Mouse (Mus musculus): Measurements from ENCODE around the gene Gng4. TPM values are rescaled to one million over a fixed set of nuclear protein-coding genes. Genes with fewer than 3 reads are reported as not detected.
A peak's percentile ranks its signal among the peaks of the same experiment; 100 is the strongest.
"Not testable (repeated sequence)": the region's sequence is repeated elsewhere in the genome, so short reads cannot be mapped to it uniquely, and the experiment has no call there.

Gng4 gene
- 100 to 1,000 TPM; 143 to 150 TPM for total RNA-seq (2021)

DNA sequence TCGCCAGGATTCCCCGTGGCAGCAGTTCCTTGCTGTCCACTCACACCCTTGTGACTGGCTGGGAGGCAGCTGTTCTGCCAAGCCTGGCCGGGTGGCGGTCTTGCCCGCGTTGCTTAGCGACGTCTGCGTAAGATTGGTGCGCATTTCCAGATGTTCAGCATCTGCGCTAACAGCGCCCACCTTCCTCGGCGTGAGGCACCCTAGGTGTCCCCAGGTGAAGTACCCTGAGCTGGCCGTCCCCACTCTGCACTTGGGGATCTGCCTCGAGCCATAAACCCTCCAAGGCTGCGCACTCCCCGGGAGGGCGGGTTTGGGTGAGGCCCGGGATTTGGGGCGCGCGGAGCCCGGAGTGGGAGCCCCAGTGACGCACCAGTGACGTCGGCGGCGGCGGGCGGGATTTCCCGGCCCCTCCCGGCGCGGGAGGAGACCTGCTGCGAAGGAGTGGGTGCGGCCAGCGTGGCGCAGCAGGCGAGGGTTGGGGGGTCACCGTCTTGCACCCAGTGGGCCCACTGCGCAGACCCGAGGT is at the start of gene Gng4:
TSS of gene Gng4 (plus strand) at position 166 of the 526 bp plus-strand sequence.
- intact Hi-C loops (cut with DNase I): no loop called here
- peak; percentile 69 to 86 for DNase-seq (ENCODE audit: extremely low spot score in 1 of 2, low spot score in 2 of 2)

DNA sequence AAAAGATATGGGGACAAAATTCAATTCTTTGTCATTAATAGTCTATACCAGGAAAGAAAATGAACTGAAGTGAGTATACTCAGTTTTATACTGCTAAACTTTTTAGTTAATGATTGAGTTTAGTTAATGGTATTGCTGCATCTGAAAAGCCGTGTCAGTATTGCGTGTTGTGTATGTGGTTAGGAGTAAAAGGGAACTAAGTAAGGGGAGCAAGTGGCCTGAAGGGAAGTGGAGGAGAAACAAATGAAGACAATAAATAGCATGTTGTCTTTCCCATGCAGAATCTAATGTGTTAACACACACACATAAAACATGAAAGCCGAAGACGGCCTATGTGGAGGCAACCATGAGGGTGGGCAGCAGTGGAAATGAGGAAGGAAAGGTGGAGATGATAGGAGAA is 44.6 kb upstream of the Gng4 start:
- DNase-seq (ENCODE audit: extremely low spot score in 1 of 2, low spot score in 2 of 2): no peak
- intact Hi-C loops (cut with DNase I): no loop called here

DNA sequence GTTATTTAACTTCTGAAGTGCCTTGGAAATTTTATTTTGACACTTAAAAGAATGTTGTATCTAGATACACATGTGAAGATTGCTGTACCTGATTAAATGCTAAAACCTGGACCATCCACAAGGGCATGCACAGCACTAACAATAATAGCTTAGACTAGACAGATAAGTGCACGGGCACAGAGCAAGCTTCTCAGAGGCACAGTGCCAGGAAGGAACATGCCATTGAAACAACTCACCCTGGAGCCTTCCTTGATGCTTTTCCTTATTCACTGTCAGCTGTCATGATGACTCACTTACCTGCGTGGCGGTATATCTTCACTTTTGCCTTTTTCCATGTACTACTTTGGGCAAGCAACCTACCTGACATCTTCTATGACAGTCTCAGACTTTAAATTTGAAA is 37.9 kb upstream of the Gng4 start:
- intact Hi-C loops (cut with DNase I): no loop called here
- DNase-seq (ENCODE audit: extremely low spot score in 1 of 2, low spot score in 2 of 2): no peak

DNA sequence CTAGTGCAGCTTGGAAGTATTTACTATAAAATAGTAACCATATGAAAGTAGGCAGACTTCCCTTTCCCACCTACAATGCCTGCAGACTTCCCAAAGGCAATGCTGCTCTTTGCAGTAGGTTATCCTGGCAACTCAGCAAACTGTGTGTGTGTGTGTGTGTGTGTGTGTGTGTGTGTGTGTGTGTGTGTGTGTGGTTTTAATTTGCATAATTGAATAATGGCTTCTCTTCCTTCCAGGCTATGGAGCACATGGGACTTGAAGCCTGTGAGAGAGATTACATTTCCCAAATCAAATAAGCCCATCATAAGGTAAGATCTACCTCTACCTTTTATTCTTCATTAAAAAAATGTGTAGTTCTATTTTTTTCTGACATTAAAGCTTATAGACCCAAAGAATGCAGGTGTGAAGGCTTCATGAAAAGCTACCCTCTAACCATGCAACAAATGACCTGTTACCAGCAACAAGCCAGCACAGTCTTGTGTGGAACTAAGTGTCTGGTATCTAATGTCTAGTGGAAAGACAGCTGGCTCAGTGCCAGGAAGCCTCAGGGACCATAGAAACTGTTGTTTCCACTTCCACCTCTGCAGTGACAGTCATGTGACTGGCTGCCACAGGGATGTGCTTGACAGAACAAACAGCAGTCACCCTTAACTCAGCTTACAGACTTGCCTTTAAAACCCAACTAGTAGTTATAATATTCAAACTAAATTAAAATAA is 7.9 kb upstream of the Gng4 start:
- DNase-seq (ENCODE audit: extremely low spot score in 1 of 2, low spot score in 2 of 2): peak in 1 of 2 experiments; percentile 63
- intact Hi-C loops (cut with DNase I): no loop called here

DNA sequence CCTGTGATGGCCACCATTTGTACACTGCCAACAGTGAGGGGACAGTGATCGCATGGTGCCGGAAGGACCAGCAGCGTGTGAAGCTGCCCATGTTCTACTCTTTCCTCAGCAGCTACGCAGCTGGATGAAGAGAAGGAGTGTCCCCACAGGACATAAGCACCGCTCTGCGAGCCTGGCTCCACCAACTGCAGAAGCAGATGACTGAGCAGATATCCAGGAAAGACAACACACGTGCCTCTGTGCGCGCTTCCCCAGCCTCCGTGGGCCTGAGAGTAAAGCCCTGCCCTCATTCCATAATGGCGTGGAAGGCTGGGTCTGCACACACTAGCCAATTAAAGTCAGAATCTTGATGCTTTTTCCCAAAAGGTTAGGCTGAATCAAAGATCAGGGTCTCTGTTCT is 6.8 kb upstream of the Gng4 start:
- DNase-seq (ENCODE audit: extremely low spot score in 1 of 2, low spot score in 2 of 2): no peak
- intact Hi-C loops (cut with DNase I): no loop called here

DNA sequence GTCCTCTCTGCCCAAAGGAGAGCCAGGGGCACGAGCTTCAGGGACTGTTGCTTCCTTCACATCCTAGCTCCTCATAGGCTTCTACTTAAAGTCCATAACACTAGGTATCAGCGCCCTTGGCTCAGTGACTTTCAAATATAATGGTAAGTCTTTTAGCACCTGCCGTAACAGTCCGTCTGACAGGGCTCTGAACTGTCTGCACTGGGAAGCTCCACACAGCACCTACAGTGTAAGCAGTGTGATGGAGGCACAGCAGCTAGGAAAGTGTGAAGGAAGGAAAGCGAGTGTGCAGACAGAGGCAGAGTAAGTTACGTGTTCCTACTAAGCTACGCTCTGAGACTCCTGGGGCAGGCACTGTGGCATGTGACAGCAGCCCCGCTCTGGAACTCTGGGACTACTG is 6.2 kb upstream of the Gng4 start:
- intact Hi-C loops (cut with DNase I): no loop called here
- DNase-seq (ENCODE audit: extremely low spot score in 1 of 2, low spot score in 2 of 2): no peak

DNA sequence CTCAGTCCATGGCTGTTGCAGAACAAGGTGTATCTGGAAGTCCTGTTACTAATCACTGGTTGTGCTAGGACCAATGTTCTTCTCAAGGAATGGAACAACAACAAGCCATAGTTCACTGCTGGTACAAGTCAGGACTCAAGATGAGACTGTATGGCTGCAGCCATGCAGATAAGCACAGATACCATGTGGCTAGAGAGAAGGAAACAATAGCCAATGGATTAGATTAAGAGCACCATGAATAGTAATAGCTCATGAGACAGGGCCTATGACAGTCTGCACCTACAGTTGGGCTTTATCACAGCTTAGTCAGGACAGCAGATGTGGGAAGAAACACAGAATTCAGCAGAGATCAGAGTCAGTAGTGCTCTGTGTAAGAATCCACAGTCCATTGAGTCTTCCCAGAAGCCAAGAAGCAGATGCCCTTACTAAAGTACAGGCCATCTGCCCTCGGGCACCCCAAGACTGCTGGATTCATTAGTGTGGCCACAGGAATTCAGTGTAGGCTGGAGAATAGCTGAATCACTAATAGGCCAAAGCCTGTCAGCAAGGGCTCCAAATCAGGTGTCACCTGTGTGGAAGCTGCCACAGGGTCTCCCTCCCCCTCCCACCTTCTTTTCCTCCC is 4.9 kb upstream of the Gng4 start:
- intact Hi-C loops (cut with DNase I): no loop called here
- DNase-seq (ENCODE audit: extremely low spot score in 1 of 2, low spot score in 2 of 2): no peak

DNA sequence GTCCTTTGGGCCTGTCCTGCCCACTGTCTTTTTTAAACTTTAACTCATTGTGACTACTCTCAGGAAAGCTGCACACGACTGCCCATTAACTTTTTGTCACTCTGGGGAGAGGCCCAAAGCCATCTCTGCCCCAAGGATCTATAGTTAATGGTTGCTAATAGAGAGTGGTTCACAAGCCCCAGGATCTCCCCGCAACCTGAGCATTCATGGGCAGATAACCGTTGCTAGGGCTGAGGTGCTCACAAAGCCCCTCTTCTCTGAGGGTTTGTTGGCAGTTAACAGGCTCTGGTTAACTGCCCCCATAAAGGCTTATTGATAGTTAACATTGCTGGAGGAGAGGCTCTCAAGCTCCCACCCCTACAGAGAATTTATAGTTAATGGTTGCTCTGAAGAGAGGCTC is 3.6 kb upstream of the Gng4 start:
- no peak for DNase-seq (ENCODE audit: extremely low spot score in 1 of 2, low spot score in 2 of 2)
- intact Hi-C loops (cut with DNase I): no loop called here

DNA sequence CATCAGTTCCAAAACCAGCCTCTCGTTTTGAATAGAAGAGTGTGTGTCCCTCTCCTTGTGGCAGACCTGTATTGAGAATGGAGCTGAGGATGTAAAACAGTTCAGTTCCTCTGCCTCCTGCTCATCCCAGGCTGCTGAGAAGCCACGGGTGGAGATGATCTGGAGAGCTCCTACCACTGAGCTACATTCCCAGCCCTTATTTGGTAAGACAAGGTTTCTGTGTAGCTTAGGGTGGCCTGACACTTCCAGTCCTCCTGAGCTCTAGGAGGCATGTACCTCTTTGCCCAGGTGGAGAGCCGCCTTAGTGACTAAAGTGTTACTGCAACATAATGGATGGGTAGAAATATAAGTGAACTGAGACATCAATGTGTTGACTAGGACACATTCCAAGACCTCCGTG is 2.8 kb upstream of the Gng4 start:
- intact Hi-C loops (cut with DNase I): no loop called here

DNA sequence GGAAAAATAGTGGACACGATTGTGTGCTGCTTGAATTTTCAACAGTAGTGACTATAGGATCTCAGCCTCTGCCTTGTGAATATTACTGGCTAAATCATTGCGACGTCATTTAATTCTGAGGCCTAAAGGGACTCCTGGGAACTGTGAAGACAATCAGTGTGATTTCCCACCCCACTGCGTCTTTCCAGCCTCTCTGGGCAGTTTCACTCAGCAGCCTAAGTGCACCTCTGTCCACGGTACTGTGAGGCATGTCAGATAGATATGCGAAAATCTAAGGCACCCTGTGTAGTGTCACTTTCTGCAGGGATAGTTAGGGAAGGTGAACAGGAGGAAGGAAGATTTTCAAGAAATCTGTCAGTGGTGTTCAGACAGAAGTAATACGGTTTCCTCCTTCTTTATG is 563 bp upstream of the Gng4 start:
- DNase-seq (ENCODE audit: extremely low spot score in 1 of 2, low spot score in 2 of 2): no peak
- intact Hi-C loops (cut with DNase I): no loop called here

More for the DNA sequence above, 2.8 kb upstream of the Gng4 start:
- DNase-seq (ENCODE audit: extremely low spot score in 1 of 2, low spot score in 2 of 2): no peak

DNA sequence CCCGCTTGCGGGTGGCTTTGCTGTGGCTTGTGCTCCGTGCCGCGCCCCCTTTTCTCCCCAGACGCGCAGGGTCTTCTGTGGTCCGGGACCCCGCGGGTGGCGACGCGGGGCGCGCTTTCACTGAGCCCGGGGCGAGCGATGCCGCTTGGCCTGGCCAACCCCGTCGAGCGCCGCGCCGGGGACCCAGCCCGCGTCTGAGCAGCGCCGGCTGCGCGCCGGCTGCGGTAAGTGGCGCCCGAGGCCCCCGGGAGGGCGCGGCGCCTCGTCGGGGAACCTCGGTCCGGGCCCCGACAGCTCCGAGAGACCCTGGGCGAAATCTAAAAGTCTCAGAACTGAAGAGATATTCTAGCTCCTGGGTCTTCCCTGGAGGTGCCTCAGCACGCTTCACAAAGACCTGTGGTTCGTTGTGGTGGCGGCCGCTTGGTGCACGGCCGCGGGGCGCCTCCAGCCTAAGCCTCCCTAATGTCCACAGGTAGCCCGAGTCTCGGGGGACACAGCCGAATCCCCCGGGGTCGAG is 619 bp downstream of the Gng4 start:
- peak in 1 of 2 experiments; percentile 28 for DNase-seq (ENCODE audit: extremely low spot score in 1 of 2, low spot score in 2 of 2)

DNA sequence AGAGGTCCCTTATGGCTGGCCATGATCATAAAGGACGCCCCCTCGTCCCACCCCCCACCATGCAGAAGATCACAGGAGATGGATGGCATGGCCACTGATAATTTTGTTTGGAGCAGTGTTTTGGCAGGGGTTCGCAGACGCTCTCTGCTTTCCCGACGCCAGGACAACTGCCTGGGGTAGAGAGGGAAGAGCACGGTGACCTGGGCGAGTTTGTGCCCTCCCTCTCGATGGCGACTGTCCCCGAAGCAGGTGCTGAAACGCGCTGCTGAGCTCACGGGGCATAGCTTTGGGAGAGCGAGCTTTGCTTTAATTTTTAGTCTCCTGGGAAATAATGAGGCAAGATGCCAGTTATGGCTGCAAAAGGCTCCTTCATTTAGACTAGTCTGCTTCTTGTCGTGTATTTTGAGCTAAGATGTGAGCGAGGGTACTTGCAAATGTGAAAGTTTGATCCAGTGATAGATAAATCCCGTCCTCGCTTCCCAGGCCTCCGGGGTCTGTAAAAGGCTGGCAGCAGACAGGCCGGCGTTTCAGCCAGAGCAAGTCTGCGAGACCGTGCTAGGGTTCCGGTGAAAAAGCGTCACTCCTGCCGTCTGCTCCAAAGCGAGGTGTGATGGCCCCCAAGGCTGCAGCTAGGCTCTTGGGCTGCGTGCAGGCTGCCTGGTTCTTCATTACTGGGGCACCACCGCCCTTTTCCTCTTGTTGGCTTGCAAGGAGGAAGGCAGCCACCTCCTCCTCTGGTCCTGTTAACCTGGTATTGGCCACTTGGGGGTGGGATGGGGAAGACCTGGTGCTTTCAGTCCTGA is 1.3 kb downstream of the Gng4 start:
- intact Hi-C loops (cut with DNase I): no loop called here
- peak; percentile 15 to 39 for DNase-seq (ENCODE audit: extremely low spot score in 1 of 2, low spot score in 2 of 2)

More for the DNA sequence above, 619 bp downstream of the Gng4 start:
- intact Hi-C loops (cut with DNase I): no loop called here

DNA sequence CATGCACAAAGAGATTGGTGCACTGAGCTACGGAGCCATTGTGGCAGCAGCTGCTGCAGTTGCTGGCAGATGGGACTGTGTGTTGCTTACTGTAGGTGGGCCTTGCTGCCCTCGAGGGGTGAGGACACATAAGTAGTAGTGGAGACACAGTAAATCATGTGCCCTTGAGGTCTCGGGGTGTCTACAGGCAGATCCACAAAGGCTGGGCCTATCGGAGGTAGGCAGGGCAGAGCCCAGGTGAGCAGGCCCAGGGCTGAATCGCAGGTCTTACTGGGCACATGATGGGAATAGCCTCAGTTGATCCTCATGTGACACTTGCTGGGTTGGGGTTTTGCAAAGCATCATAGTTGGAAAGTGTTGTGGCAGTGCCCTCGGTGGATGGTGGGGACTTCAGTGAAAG is 3.1 kb downstream of the Gng4 start:
- intact Hi-C loops (cut with DNase I): no loop called here
- DNase-seq (ENCODE audit: extremely low spot score in 1 of 2, low spot score in 2 of 2): peak in 1 of 2 experiments; percentile 8

DNA sequence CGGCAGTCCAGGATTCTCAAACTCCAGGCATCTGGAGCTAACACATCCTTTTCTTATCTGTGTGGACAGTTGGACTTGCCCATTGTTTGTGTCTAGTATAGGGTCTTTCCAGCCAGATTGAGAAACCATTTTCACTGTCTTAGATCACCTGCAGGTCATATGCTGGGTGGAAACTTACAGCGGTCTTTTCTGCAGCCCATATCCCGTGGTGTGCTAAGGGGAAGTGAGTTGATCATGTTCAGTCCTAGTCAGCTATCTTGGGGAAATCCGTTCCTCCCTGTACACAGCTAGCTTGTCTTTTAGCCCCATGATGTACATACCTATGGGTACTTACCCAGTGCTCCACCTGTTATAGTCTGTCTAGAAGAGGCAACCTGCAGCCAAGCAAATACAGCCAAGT is 4.2 kb downstream of the Gng4 start:
- intact Hi-C loops (cut with DNase I): no loop called here
- no peak for DNase-seq (ENCODE audit: extremely low spot score in 1 of 2, low spot score in 2 of 2)

DNA sequence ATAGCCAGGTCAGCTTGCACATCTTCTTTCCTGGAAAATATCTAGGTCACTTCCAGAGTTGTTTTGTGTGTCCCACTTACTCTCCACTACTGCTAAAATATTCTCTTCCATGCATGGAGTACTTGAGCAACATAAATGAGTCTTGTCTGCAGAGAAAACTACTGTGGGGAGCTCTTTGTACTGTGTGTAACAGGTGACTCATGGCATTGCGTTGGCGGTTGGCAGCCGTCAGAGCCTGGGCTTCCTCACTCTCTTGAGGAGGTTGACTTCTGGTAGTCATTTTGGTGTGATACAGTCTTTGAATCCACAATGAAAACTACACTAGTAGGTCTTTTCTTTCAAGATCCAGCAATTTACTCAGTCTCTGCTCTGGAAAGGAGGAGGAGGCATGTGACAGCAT is 8.1 kb downstream of the Gng4 start:
- no peak for DNase-seq (ENCODE audit: extremely low spot score in 1 of 2, low spot score in 2 of 2)
- intact Hi-C loops (cut with DNase I): no loop called here

DNA sequence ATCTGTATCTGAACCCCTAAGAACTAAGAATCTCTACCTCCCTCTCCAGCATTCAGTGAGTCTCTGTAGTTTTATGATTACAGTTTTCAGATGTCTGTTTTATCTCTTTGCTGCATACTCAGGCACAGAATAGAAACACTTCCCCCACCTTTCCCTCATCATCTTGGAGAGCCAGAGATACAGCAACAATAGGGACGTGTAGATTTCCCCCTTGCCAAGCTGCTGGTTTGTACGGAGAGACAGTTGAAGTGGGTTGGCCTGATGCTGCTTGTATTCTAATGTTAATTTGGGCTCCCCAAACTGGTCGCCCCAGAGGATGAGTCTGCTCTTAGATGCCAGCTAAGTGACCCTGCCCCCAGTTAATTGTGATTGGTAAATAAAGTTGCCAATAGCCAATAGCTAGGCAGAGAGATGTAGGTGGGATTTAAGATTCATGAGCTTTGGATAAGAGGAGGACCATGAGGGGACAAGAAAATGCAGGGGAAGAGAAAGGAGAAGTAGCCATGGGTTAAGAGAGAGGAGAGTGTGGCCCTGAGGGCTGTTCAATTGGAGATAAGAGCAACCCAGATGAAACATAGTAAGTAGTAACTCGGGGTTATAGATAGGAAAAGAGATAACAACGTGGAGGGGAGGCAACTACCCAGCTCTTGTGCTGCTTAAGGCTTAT is 11.4 kb downstream of the Gng4 start:
- DNase-seq (ENCODE audit: extremely low spot score in 1 of 2, low spot score in 2 of 2): no peak
- intact Hi-C loops (cut with DNase I): no loop called here

DNA sequence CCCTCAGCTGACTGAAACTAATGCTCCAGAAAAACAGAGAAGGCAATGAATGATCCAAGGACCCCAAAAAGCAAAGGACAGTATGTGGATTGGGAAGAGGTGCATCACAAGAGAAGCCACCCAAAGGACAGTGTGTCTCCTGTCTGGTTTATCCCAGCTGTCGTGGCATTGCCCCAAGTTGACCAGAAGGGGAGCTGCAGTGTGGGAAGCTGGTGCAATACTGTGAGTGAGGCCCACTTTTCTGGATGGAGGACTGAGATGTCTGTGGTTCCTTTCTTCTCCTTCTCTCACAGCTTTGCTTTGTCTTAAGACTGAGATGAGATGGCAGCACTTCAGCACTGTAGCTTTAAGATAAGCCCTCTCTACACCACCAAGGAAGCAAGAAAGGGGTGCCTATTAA is 12.2 kb downstream of the Gng4 start:
- no peak for DNase-seq (ENCODE audit: extremely low spot score in 1 of 2, low spot score in 2 of 2)
- intact Hi-C loops (cut with DNase I): no loop called here

DNA sequence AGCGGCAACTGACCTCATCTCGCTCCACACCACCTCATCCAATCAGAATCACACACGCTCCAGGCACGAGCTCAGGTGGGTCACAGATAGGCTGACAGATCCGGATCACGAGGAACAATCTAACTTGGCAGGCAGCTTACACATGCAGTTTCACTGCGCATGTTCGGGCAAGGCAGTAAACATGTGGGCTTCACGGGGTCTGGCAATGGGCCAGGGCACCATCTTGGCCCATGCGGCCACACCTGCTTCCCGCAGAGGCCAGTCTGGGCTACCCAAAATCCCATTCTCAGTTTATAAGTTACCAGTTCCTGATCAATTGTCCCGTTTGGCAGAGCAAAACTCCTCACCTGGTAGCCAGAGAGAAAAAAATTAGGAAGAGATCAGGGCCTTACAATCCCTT is 14.0 kb downstream of the Gng4 start:
- intact Hi-C loops (cut with DNase I); DNase-seq (ENCODE audit: extremely low spot score in 1 of 2, low spot score in 2 of 2): not testable (repeated sequence)

DNA sequence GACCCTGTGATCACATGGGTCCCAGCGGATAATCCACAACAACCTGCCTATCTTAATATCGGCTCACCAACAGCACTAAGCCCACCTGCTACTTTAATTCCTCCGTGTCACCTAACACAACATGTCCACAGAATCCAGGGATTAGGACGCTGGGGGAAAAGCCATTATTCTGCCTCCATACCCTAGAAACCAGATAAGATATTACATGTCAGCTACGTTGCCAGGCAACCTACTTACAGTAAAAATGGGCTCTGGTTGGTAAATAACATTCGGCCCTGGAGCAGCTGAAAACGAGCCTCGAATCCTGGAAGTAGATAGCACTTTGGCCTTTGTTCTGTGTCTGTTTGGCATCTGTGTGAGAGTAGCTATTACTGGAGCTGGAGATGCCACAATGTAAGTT is 14.9 kb downstream of the Gng4 start:
- DNase-seq (ENCODE audit: extremely low spot score in 1 of 2, low spot score in 2 of 2): no peak
- intact Hi-C loops (cut with DNase I): no loop called here
